Mouse (Mus musculus) neural tube, embryonic 12.5 days (tissue): ENCODE data around the gene Vav3. TPM values are rescaled to one million over a fixed set of nuclear protein-coding genes. Genes with fewer than 3 reads are reported as not detected.
"Not testable (repeated sequence)": the region's sequence is repeated elsewhere in the genome, so short reads cannot be mapped to it uniquely, and the experiment has no call there.

Experiments used
- ATAC-seq: fragments of 200-750 bp; cut with Nextera tagmentation; 2 replicates; pipeline ENCODE4 v1.8.0; 2017; ENCODE audit warnings: low read depth, mild to moderate bottlenecking, moderate TSS enrichment, moderate library complexity; ENCODE audit not compliant: low FRiP score
- H3K27ac ChIP-seq: fragments of 300-500 bp; sonication (generic); 2 replicates; pipeline ENCODE4 v1.5.1; 2016
- H3K27me3 ChIP-seq: fragments of 300-500 bp; sonication (generic); replicated peaks from 2 replicates; pipeline ENCODE4 v1.6.1; 2016; ENCODE audit warnings: mild to moderate bottlenecking
- H3K36me3 ChIP-seq: fragments of 300-500 bp; sonication (generic); 2 replicates; pipeline ENCODE4 v1.6.1; 2016; ENCODE audit warnings: mild to moderate bottlenecking
- H3K4me1 ChIP-seq: fragments of 300-500 bp; sonication (generic); 2 replicates; pipeline ENCODE4 v1.6.1; 2016
- H3K4me2 ChIP-seq: fragments of 300-500 bp; sonication (generic); replicated peaks from 2 replicates; pipeline ENCODE4 v1.6.1; 2016; ENCODE audit warnings: mild to moderate bottlenecking
- H3K4me3 ChIP-seq: fragments of 300-500 bp; sonication (generic); 2 replicates; pipeline ENCODE4 v1.5.1; 2016
- H3K9ac ChIP-seq: fragments of 300-500 bp; sonication (generic); 2 replicates; pipeline ENCODE4 v1.6.1; 2016; ENCODE audit warnings: mild to moderate bottlenecking
- H3K9me3 ChIP-seq: fragments of 300-500 bp; sonication (generic); 2 replicates; pipeline ENCODE4 v1.6.1; 2016; ENCODE audit warnings: mild to moderate bottlenecking
- WGBS: fragments of 180-500 bp; shearing (Covaris S2); methylation state at CpG from one replicate; pipeline ENCODE4 v1.1.7; 2016; 5-methylcytosine and 5-hydroxymethylcytosine counted together
- polyA plus RNA-seq: library from polyadenylated mRNA; unstranded; fragments of >200 nt; fragmentation: Nextera tagmentation; extraction: Ambion mirVana; gene quantifications from 2 replicates; pipeline ENCODE4 v1.2.1, GENCODE M21; 2016

The Vav3 gene
- polyA plus RNA-seq, 1 experiment from 2014 or later: 23.6 TPM

GRCm38 (mm10) chr3:109411294-109411693, 70.8 kb downstream of the Vav3 start:
- no peak overlapping the region for H3K27ac ChIP-seq
- 83% methylated on average over 3 of the region's 3 CpGs for WGBS
- no peaks in the 10 kb centered on the region for H3K36me3 ChIP-seq
- H3K27me3 ChIP-seq: no peaks in the 10 kb centered on the region
- H3K4me1 ChIP-seq: no peaks in the 10 kb centered on the region
- no peak overlapping the region for H3K4me2 ChIP-seq
- no peak overlapping the region for H3K4me3 ChIP-seq
- no peak for ATAC-seq
- no peaks in the 10 kb centered on the region for H3K9me3 ChIP-seq
- H3K9ac ChIP-seq: no peak overlapping the region

- H3K4me3 ChIP-seq: no peak overlapping the region
- peak; percentile 22; the same call in 1 of the 2 replicates for ATAC-seq
- H3K27me3 ChIP-seq: no peaks in the 10 kb centered on the region
- 44% methylated on average over 3 of the region's 3 CpGs for WGBS
- no peak overlapping the region for H3K9ac ChIP-seq
- no peaks in the 10 kb centered on the region for H3K9me3 ChIP-seq
- H3K4me2 ChIP-seq: no peak overlapping the region
- no peaks in the 10 kb centered on the region; the same call in 1 of the 2 replicates for H3K4me1 ChIP-seq
- no peak overlapping the region for H3K27ac ChIP-seq
- no peaks in the 10 kb centered on the region for H3K36me3 ChIP-seq
These were observed 80.0 kb downstream of the Vav3 start for GRCm38 (mm10) chr3:109420403-109420802.

- Histone ChIP-seq H3K27me3 (no peaks in the 10 kb centered on the region), H3K27ac (no peak overlapping the region), H3K4me2 (no peak overlapping the region), H3K9ac (no peak overlapping the region), H3K36me3 (no peaks in the 10 kb centered on the region), H3K4me3 (no peak overlapping the region), H3K4me1 (no peaks in the 10 kb centered on the region; the same call in 1 of the 2 replicates), H3K9me3 (no peaks in the 10 kb centered on the region)
- WGBS: 27% methylated on average over 3 of the region's 3 CpGs
- peak; percentile 87 for ATAC-seq
These were observed 80.6 kb downstream of the Vav3 start for GRCm38 (mm10) chr3:109421019-109421418.

GRCm38 (mm10) chr3:109423440-109424079, 83.1 kb downstream of the Vav3 start:
- H3K27me3 ChIP-seq: no peaks in the 10 kb centered on the region
- no peaks in the 10 kb centered on the region for H3K36me3 ChIP-seq
- WGBS: 83% methylated on average over 5 of the region's 5 CpGs
- no peak overlapping the region for H3K9ac ChIP-seq
- no peaks in the 10 kb centered on the region; the same call in 1 of the 2 replicates for H3K4me1 ChIP-seq
- no peak overlapping the region for H3K4me3 ChIP-seq
- no peak for ATAC-seq
- no peak overlapping the region for H3K4me2 ChIP-seq
- no peaks in the 10 kb centered on the region for H3K9me3 ChIP-seq
- no peak overlapping the region for H3K27ac ChIP-seq

- Histone ChIP-seq H3K9me3 (no peaks in the 10 kb centered on the region), H3K27me3 (no peaks in the 10 kb centered on the region), H3K27ac (no peak overlapping the region), H3K4me1 (no peaks in the 10 kb centered on the region), H3K9ac (no peak overlapping the region), H3K4me2 (no peak overlapping the region), H3K36me3 (no peaks in the 10 kb centered on the region), H3K4me3 (no peak overlapping the region)
- WGBS: 52% methylated on average over 1 of the region's 1 CpGs
- no peak for ATAC-seq
These were observed 90.8 kb downstream of the Vav3 start for GRCm38 (mm10) chr3:109431285-109431684.

GRCm38 (mm10) chr3:109438552-109438951, 98.1 kb downstream of the Vav3 start:
- Histone ChIP-seq H3K4me1 (0 out of 2 replicates have a peak, but pooled peaks cover 3% of the 10 kb centered on the region), H3K36me3 (no peaks in the 10 kb centered on the region), H3K9me3 (no peaks in the 10 kb centered on the region), H3K27me3 (no peaks in the 10 kb centered on the region), H3K9ac (no peak overlapping the region), H3K4me3 (no peak overlapping the region), H3K27ac (no peak overlapping the region), H3K4me2 (no peak overlapping the region)
- 93% methylated on average over 2 of the region's 2 CpGs for WGBS
- ATAC-seq: no peak

- ATAC-seq: no peak
- H3K9me3 ChIP-seq: no peaks in the 10 kb centered on the region
- no peak overlapping the region for H3K9ac ChIP-seq
- H3K27me3 ChIP-seq: no peaks in the 10 kb centered on the region
- no peak overlapping the region for H3K27ac ChIP-seq
- no peaks in the 10 kb centered on the region for H3K36me3 ChIP-seq
- 0 out of 2 replicates have a peak, but pooled peaks cover 3% of the 10 kb centered on the region for H3K4me1 ChIP-seq
- no peak overlapping the region for H3K4me2 ChIP-seq
- no peak overlapping the region for H3K4me3 ChIP-seq
- WGBS: 83% methylated on average over 8 of the region's 8 CpGs
These were observed 98.8 kb downstream of the Vav3 start for GRCm38 (mm10) chr3:109439253-109439652.

- ATAC-seq: no peak
- 67% methylated on average over 6 of the region's 6 CpGs for WGBS
- Histone ChIP-seq H3K9me3 (no peaks in the 10 kb centered on the region), H3K27ac (no peak overlapping the region), H3K4me3 (no peak overlapping the region), H3K4me2 (no peak overlapping the region), H3K27me3 (no peaks in the 10 kb centered on the region), H3K9ac (no peak overlapping the region), H3K4me1 (0 out of 2 replicates have a peak, but pooled peaks cover 3% of the 10 kb centered on the region), H3K36me3 (no peaks in the 10 kb centered on the region)
These were observed 99.5 kb downstream of the Vav3 start for GRCm38 (mm10) chr3:109440001-109440400.

GRCm38 (mm10) chr3:109444077-109444476, 103.6 kb downstream of the Vav3 start:
- H3K27me3 ChIP-seq: no peaks in the 10 kb centered on the region
- 0 out of 2 replicates have a peak, but pooled peaks cover 3% of the 10 kb centered on the region for H3K4me1 ChIP-seq
- no peak overlapping the region for H3K4me3 ChIP-seq
- ATAC-seq: no peak
- WGBS: 89% methylated on average over 3 of the region's 3 CpGs
- H3K9ac ChIP-seq: no peak overlapping the region
- H3K27ac ChIP-seq: no peak overlapping the region
- H3K4me2 ChIP-seq: no peak overlapping the region
- H3K36me3 ChIP-seq: no peaks in the 10 kb centered on the region
- H3K9me3 ChIP-seq: no peaks in the 10 kb centered on the region

- Histone ChIP-seq H3K9ac (no peak overlapping the region), H3K27me3 (no peaks in the 10 kb centered on the region), H3K4me1 (no peaks in the 10 kb centered on the region), H3K27ac (no peak overlapping the region), H3K4me3 (no peak overlapping the region), H3K36me3 (no peaks in the 10 kb centered on the region), H3K9me3 (no peaks in the 10 kb centered on the region), H3K4me2 (no peak overlapping the region)
- no peak for ATAC-seq
- 78% methylated on average over 4 of the region's 4 CpGs for WGBS
These were observed 106.5 kb downstream of the Vav3 start for GRCm38 (mm10) chr3:109446903-109447302.

GRCm38 (mm10) chr3:109448249-109448648, 107.8 kb downstream of the Vav3 start:
- H3K27me3 ChIP-seq, H3K4me1 ChIP-seq, H3K4me2 ChIP-seq, H3K4me3 ChIP-seq, ATAC-seq, H3K36me3 ChIP-seq, H3K9ac ChIP-seq, H3K27ac ChIP-seq, H3K9me3 ChIP-seq: not testable (repeated sequence)
- 86% methylated on average over 5 of the region's 5 CpGs for WGBS

- Histone ChIP-seq H3K36me3 (no peaks in the 10 kb centered on the region), H3K4me2 (no peak overlapping the region), H3K27me3 (no peaks in the 10 kb centered on the region), H3K9ac (no peak overlapping the region), H3K4me3 (no peak overlapping the region), H3K9me3 (no peaks in the 10 kb centered on the region), H3K4me1 (no peaks in the 10 kb centered on the region), H3K27ac (no peak overlapping the region)
- 89% methylated on average over 2 of the region's 2 CpGs for WGBS
- ATAC-seq: no peak
These were observed 111.5 kb downstream of the Vav3 start for GRCm38 (mm10) chr3:109451966-109452365.

GRCm38 (mm10) chr3:109454633-109455032, 114.2 kb downstream of the Vav3 start:
- Histone ChIP-seq H3K4me2 (no peak overlapping the region), H3K4me3 (no peak overlapping the region), H3K27ac (no peak overlapping the region), H3K9me3 (no peaks in the 10 kb centered on the region), H3K9ac (no peak overlapping the region), H3K36me3 (no peaks in the 10 kb centered on the region), H3K27me3 (no peaks in the 10 kb centered on the region), H3K4me1 (no peaks in the 10 kb centered on the region)
- WGBS: 66% methylated on average over 1 of the region's 1 CpGs
- no peak for ATAC-seq
